Comparison of ENCODE assay signal across 25 mouse cellular contexts in genomic region chr2:181128963-181129362, GRCm38 (mm10). TPM values are rescaled to one million over a fixed set of nuclear protein-coding genes. Genes with fewer than 3 reads are reported as not detected.
DNase-seq lines count a peak whose midpoint lies in the region; ATAC-seq lines count a peak whose summit lies in the region.
"Had no signal": no experiment of that assay in that cellular context is flagged by ENCODE, and none has a peak within 500 bp of the region (broad histone marks: within the 10 kb centered on the region; RNA-seq: fewer than 3 reads in every experiment).

No protein-coding gene starts in this region.

- peak; percentile 75 to 85 for DNase-seq in cerebellum, postnatal 10 days
- no peak for DNase-seq in cerebellum, adult 11 months
- DNase-seq in layer of hippocampus, postnatal 10 days (ENCODE audit: low spot score in 2 of 2): peak; percentile 44 to 55
- no peak for DNase-seq in layer of hippocampus, adult 8-10 months (ENCODE audit: low spot score in 2 of 2)
- DNase-seq in MN1 (ENCODE audit: low spot score): peak; percentile 60
- DNase-seq in right cerebral cortex, adult 18-20 months: peak; percentile 66
- no peak for DNase-seq in heart, adult 9 months (ENCODE audit: low spot score in 2 of 2)
- DNase-seq: adrenal gland, postnatal 25 days; cerebellum, postnatal 36 days; embryo, embryonic 11 days; gastrocnemius, postnatal 25 days; heart, adult 11 months; kidney, adult 8-10 months; lung, embryonic 14.5 days; lung, postnatal 14 days; thymus, postnatal 4 days had no signal

- no peak for ATAC-seq in activated CD4-positive, CD25-positive, alpha-beta regulatory T cell, adult 4 months
- ATAC-seq: forebrain, embryonic 14.5 days; intestine, embryonic 16.5 days had no signal

RNA-seq across cellular contexts. Expression of gene Kcnq2, which starts 6.1 kb away (rescaled TPM):
- total RNA-seq in layer of hippocampus, postnatal 10 days (2021): 100 to 1,000 TPM; 213 to 234 TPM
- 100 to 1,000 TPM; 264 to 350 (median 303) TPM for total RNA-seq in layer of hippocampus, adult 8-10 months (2022)
- polyA plus RNA-seq in activated CD4-positive, CD25-positive, alpha-beta regulatory T cell, adult 4 months (2017; shearing (Covaris generic)): not detected
- total RNA-seq: gastrocnemius, postnatal 25 days; hematopoietic stem cell, adult 5-6 weeks; liver, adult 2 months had no signal
- polyA plus RNA-seq: kidney, postnatal 0 days; liver, adult 2 months had no signal

RNA-seq across cellular contexts. Expression of gene Eef1a2, which starts 27.9 kb away (rescaled TPM):
- 100 to 1,000 TPM; 674 to 713 TPM for total RNA-seq in layer of hippocampus, postnatal 10 days (2021)
- total RNA-seq in layer of hippocampus, adult 8-10 months (2022): 1,000 to 10,000 TPM in 3 of 4 experiments, 100 to 1,000 TPM in 1; 995 to 1,073 (median 1,037) TPM
- not detected for polyA plus RNA-seq in activated CD4-positive, CD25-positive, alpha-beta regulatory T cell, adult 4 months (2017; shearing (Covaris generic))
- total RNA-seq: hematopoietic stem cell, adult 5-6 weeks; MEL had no signal
- polyA plus RNA-seq: liver, adult 2 months; liver, embryonic 15.5 days; lung, embryonic 14.5 days; thymus, postnatal 0 days had no signal

RNA-seq across cellular contexts. Expression of gene Ppdpf, which starts 58.1 kb away (rescaled TPM):
- 100 to 1,000 TPM; 135 to 146 TPM for total RNA-seq in layer of hippocampus, postnatal 10 days (2021)
- 10 to 100 TPM; 70.7 to 91.8 (median 77.8) TPM for total RNA-seq in layer of hippocampus, adult 8-10 months (2022)
- 100 to 1,000 TPM; 179 to 181 TPM for polyA plus RNA-seq in activated CD4-positive, CD25-positive, alpha-beta regulatory T cell, adult 4 months (2017; shearing (Covaris generic))

Comparison
In these comparisons a context has a peak if more than half of its experiments do, and no peak if none do; other contexts are left out.
1. DNase-seq: peak in cerebellum, postnatal 10 days (2 of 2), layer of hippocampus, postnatal 10 days (2 of 2), MN1 (single experiment) and right cerebral cortex, adult 18-20 months (single experiment); none in cerebellum, adult 11 months (single experiment), layer of hippocampus, adult 8-10 months (0 of 2) and heart, adult 9 months (0 of 2).